Mouse (Mus musculus) lung, embryonic 15.5 days (tissue): ENCODE measurements around the gene Lca5. TPM values are rescaled to one million over a fixed set of nuclear protein-coding genes. Genes with fewer than 3 reads are reported as not detected.

ENCODE experiments used
- ATAC-seq: fragments of 200-750 bp; cut with Nextera tagmentation; 2 replicates; pipeline ENCODE4 v1.8.0; 2017; ENCODE audit warnings: moderate number of reproducible peaks, borderline replicate concordance; ENCODE audit not compliant: low FRiP score, low TSS enrichment; ENCODE audit errors: extremely low read depth
- H3K27ac ChIP-seq: fragments of 300-500 bp; sonication (generic); 2 replicates; pipeline ENCODE4 v1.5.1; 2015; ENCODE audit warnings: moderate library complexity, mild to moderate bottlenecking, inconsistent platforms
- H3K27me3 ChIP-seq: fragments of 300-500 bp; sonication (generic); 2 replicates; pipeline ENCODE4 v1.6.1; 2015; ENCODE audit warnings: inconsistent platforms
- H3K36me3 ChIP-seq: fragments of 300-500 bp; sonication (generic); 2 replicates; pipeline ENCODE4 v1.6.1; 2015; ENCODE audit warnings: inconsistent platforms
- H3K4me1 ChIP-seq: fragments of 300-500 bp; sonication (generic); 2 replicates; pipeline ENCODE4 v1.6.1; 2015; ENCODE audit warnings: inconsistent platforms
- H3K4me2 ChIP-seq: fragments of 300-500 bp; sonication (generic); 2 replicates; pipeline ENCODE4 v1.6.1; 2015; ENCODE audit warnings: inconsistent platforms, mild to moderate bottlenecking, moderate library complexity
- H3K4me3 ChIP-seq: fragments of 300-500 bp; sonication (generic); 2 replicates; pipeline ENCODE4 v1.5.1; 2015; ENCODE audit warnings: mild to moderate bottlenecking, inconsistent platforms
- H3K9ac ChIP-seq: fragments of 300-500 bp; sonication (generic); 2 replicates; pipeline ENCODE4 v1.6.1; 2015; ENCODE audit warnings: inconsistent platforms
- H3K9me3 ChIP-seq: fragments of 300-500 bp; sonication (generic); 2 replicates; pipeline ENCODE4 v1.6.1; 2016; ENCODE audit warnings: inconsistent platforms
- WGBS: fragments of 180-500 bp; shearing (Covaris S2); methylation state at CpG from one replicate; pipeline ENCODE4 v1.1.7; 2015; 5-methylcytosine and 5-hydroxymethylcytosine counted together
- polyA plus RNA-seq: library from polyadenylated mRNA; unstranded; fragments of >200 nt; fragmentation: Nextera tagmentation; extraction: Ambion mirVana; gene quantifications from 2 replicates; pipeline ENCODE4 v1.2.1, GENCODE M21; 2015

Lca5 gene
- polyA plus RNA-seq: 14.5 and 18.4 TPM in 2 replicates

GRCm38 (mm10) chr9:83440392-83441357 is at the start of gene Lca5:
TSS of gene Lca5 (minus strand) at chr9:83441127.
- no peaks in the 10 kb centered on the region for H3K36me3 ChIP-seq
- peaks cover 19% of the 10 kb centered on the region for H3K4me1 ChIP-seq
- peak within 1 kb of the TSS; percentile 63 for H3K4me2 ChIP-seq
- peak within 1 kb of the TSS; percentile 95 for H3K27ac ChIP-seq
- ATAC-seq: peak; percentile 99
- peak within 1 kb of the TSS; percentile 65 for H3K4me3 ChIP-seq
- H3K9ac ChIP-seq: peak within 1 kb of the TSS; percentile 53
- H3K9me3 ChIP-seq: no peaks in the 10 kb centered on the region
- WGBS: 2% methylated on average over 51 of the region's 57 CpGs
- H3K27me3 ChIP-seq: no peaks in the 10 kb centered on the region

GRCm38 (mm10) chr9:83488491-83489210 is 47.7 kb upstream of the Lca5 start:
- H3K4me1 ChIP-seq: peaks cover 5% of the 10 kb centered on the region; the same call in 1 of the 2 replicates
- 32% methylated on average over 15 of the region's 15 CpGs for WGBS
- H3K36me3 ChIP-seq: no peaks in the 10 kb centered on the region
- no peak overlapping the region for H3K27ac ChIP-seq
- H3K4me3 ChIP-seq: no peak overlapping the region
- no peak overlapping the region for H3K9ac ChIP-seq
- H3K4me2 ChIP-seq: peak overlapping the region; percentile 16; the same call in 1 of the 2 replicates
- no peaks in the 10 kb centered on the region for H3K27me3 ChIP-seq
- H3K9me3 ChIP-seq: no peaks in the 10 kb centered on the region
- no peak for ATAC-seq

DNA sequence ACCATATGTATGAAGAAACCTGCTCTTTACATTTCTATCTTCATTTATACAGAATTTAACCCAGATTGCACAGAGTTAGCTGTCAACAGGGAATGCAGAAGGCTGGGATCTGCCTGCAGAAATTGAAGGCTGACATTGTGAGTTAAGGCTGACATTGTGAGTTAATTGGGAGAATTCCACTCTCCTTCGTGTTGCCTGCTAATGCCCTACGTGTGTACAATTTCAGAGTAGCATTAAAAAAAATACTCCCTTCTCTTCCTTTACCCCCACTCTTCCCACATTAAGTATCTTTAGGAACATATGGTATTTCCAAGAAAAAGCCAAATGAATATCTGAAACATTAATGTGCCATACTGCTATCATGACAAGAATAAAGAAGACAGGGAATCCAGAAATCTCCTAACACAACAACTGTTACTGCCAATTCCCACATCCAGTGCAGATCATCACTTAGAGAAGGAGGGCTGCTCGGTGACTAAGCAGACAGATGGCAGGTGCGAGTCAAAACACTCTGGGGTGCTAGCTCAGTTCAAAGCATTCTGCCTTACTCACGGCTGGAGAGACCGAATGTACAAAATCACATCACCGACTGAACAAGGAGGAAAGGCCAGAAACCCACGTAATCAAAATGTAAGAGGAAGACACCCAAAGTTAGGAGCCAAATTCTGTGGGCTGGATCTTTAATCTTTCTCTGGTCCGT is 47.0 kb upstream of the Lca5 start:
- Histone ChIP-seq H3K4me2 (no peak overlapping the region), H3K36me3 (no peaks in the 10 kb centered on the region), H3K27me3 (no peaks in the 10 kb centered on the region), H3K27ac (no peak overlapping the region), H3K4me1 (peaks cover 6% of the 10 kb centered on the region; the same call in 1 of the 2 replicates), H3K4me3 (no peak overlapping the region), H3K9ac (no peak overlapping the region), H3K9me3 (no peaks in the 10 kb centered on the region)
- ATAC-seq: no peak
- 39% methylated on average over 9 of the region's 9 CpGs for WGBS

DNA sequence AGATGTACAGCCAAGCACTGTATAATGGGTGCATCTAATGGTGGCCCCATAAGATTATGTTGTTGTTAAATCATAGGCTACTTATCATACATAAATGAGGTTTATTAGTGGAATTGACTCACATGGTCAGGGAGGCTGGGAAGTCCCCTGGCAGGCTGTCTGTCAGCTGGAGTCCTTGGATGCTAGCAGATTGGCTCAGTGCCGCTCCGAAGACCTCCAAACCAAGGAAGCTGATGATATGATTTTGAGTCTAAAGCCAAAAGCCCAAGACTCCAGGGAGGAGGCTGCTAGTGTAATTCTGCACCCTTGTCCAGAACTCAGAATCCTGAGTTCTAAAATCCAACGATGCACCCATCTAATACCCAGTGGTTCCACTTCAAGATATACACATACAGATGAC is 45.0 kb upstream of the Lca5 start:
- Histone ChIP-seq H3K27ac (no peak overlapping the region), H3K4me1 (peaks cover 16% of the 10 kb centered on the region; the same call in 1 of the 2 replicates), H3K9ac (no peak overlapping the region), H3K4me3 (no peak overlapping the region), H3K9me3 (no peaks in the 10 kb centered on the region), H3K4me2 (no peak overlapping the region), H3K27me3 (no peaks in the 10 kb centered on the region), H3K36me3 (no peaks in the 10 kb centered on the region)
- 88% methylated on average over 3 of the region's 3 CpGs for WGBS
- ATAC-seq: no peak

- 97% methylated on average over 1 of the region's 1 CpGs for WGBS
- no peaks in the 10 kb centered on the region for H3K9me3 ChIP-seq
- H3K9ac ChIP-seq: no peak overlapping the region
- no peak overlapping the region for H3K4me2 ChIP-seq
- no peak overlapping the region for H3K27ac ChIP-seq
- no peak for ATAC-seq
- H3K36me3 ChIP-seq: no peaks in the 10 kb centered on the region
- peaks cover 16% of the 10 kb centered on the region; the same call in 1 of the 2 replicates for H3K4me1 ChIP-seq
- no peak overlapping the region for H3K4me3 ChIP-seq
- H3K27me3 ChIP-seq: no peaks in the 10 kb centered on the region
These were observed 44.4 kb upstream of the Lca5 start for GRCm38 (mm10) chr9:83485357-83485756.

- Histone ChIP-seq H3K4me1 (peaks cover 16% of the 10 kb centered on the region; the same call in 1 of the 2 replicates), H3K36me3 (no peaks in the 10 kb centered on the region), H3K27me3 (no peaks in the 10 kb centered on the region), H3K27ac (no peak overlapping the region), H3K4me3 (no peak overlapping the region), H3K9me3 (no peaks in the 10 kb centered on the region), H3K4me2 (no peak overlapping the region), H3K9ac (no peak overlapping the region)
- no peak for ATAC-seq
- WGBS: 71% methylated on average over 4 of the region's 4 CpGs
These were observed 42.5 kb upstream of the Lca5 start for GRCm38 (mm10) chr9:83483419-83483818.

DNA sequence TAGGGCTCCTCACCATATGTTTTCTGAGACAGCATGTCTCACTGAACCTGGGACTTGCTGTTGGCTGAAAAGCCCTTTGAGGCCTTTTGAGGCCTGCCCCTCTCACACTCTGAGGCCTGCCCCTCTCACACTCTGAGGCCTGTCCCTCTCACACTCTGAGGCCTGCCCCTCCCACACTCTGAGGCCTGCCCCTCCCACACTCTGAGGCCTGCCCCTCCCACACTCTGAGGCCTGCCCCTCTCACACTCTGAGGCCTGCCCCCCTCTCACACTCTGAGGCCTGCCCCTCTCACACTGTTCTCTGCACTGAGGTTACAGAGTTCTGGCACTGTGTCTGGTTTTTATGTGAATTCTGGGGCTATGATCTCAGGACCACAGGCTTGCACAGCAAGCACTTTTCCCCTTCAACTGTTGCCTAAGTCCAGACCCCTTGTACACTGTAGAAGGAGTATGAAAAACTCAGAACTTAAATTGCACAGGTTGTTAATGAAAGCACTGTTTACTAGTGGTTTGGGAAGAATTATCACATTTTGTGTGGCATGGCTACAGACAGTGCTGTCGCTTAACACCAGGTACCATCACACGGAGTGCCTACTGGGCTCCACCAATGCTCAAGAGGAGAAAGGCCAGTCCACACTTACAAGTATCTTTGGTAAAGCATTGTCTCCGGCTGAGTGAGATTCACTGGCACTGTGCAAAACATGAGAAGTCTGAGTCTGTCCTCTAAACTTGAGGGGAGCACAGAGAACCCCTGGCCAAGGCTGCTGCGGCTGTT is 41.4 kb upstream of the Lca5 start:
- no peak overlapping the region for H3K4me2 ChIP-seq
- H3K4me1 ChIP-seq: peaks cover 16% of the 10 kb centered on the region; the same call in 1 of the 2 replicates
- WGBS: 69% methylated on average over 4 of the region's 4 CpGs
- no peak overlapping the region for H3K4me3 ChIP-seq
- H3K36me3 ChIP-seq: no peaks in the 10 kb centered on the region
- no peak overlapping the region for H3K27ac ChIP-seq
- no peak overlapping the region for H3K9ac ChIP-seq
- no peaks in the 10 kb centered on the region for H3K9me3 ChIP-seq
- H3K27me3 ChIP-seq: no peaks in the 10 kb centered on the region
- peak; percentile 75 for ATAC-seq

DNA sequence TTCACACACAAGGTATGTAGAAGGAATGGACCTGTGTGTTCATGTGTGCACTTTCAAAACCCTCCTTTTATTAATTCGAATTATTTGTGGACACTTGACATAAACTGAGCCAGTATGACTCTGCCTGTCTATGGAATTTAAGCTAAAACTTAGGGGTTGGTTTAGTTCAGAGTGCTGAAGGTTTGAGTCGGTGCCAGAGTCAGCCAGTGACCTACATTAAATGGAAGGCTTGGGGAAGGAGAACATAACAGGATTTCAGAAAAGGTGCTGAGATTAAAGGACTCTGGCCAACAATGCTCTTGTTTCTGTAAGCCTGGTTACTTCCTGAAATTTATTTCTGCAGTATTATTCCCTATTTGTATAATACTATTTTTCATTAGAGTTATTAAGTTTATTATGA is 28.9 kb upstream of the Lca5 start:
- 57% methylated on average over 2 of the region's 2 CpGs for WGBS
- no peak for ATAC-seq

GRCm38 (mm10) chr9:83447771-83448170 is 6.8 kb upstream of the Lca5 start:
- Histone ChIP-seq H3K9me3 (no peaks in the 10 kb centered on the region), H3K27me3 (no peaks in the 10 kb centered on the region), H3K27ac (peak overlapping the region; percentile 37; the same call in 1 of the 2 replicates), H3K4me3 (peak overlapping the region; percentile 50), H3K4me2 (peak overlapping the region; percentile 80), H3K36me3 (no peaks in the 10 kb centered on the region), H3K4me1 (peaks cover 8% of the 10 kb centered on the region; the same call in 1 of the 2 replicates), H3K9ac (peak overlapping the region; percentile 47)
- ATAC-seq: peak; percentile 84
- WGBS: 1% methylated on average over 22 of the region's 22 CpGs

More for the DNA sequence above, 28.9 kb upstream of the Lca5 start:
- H3K4me1 ChIP-seq: no peaks in the 10 kb centered on the region
- H3K27ac ChIP-seq: no peak overlapping the region
- no peak overlapping the region for H3K4me3 ChIP-seq
- H3K27me3 ChIP-seq: no peaks in the 10 kb centered on the region
- no peak overlapping the region for H3K9ac ChIP-seq
- no peaks in the 10 kb centered on the region for H3K9me3 ChIP-seq
- H3K4me2 ChIP-seq: no peak overlapping the region
- H3K36me3 ChIP-seq: no peaks in the 10 kb centered on the region

DNA sequence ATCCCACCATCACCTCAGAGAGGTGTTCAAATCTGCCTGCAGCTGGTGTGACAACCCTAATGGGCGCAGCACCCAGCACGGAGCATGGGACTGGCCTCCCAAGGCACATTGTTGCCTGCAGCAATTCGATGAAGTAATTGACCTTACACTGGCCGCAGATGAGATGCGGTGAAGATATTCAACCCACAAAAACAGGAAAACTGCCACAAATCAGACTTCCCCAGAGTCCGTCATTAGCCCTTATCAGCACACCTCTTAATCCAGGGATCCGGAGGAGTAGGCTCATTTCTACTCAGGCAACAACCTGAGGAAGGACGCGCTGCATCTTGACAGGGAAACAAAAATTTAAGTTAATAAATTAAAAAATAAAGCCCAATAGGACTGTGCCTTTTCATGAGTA is 6.2 kb upstream of the Lca5 start:
- Histone ChIP-seq H3K36me3 (no peaks in the 10 kb centered on the region), H3K4me3 (peak overlapping the region; percentile 50), H3K27me3 (no peaks in the 10 kb centered on the region), H3K27ac (no peak overlapping the region), H3K9me3 (no peaks in the 10 kb centered on the region), H3K9ac (peak overlapping the region; percentile 47), H3K4me2 (peak overlapping the region; percentile 80), H3K4me1 (peaks cover 8% of the 10 kb centered on the region; the same call in 1 of the 2 replicates)
- 55% methylated on average over 9 of the region's 9 CpGs for WGBS
- no peak for ATAC-seq

- ATAC-seq: no peak
- peaks cover 19% of the 10 kb centered on the region for H3K4me1 ChIP-seq
- no peaks in the 10 kb centered on the region for H3K9me3 ChIP-seq
- H3K27me3 ChIP-seq: no peaks in the 10 kb centered on the region
- H3K4me2 ChIP-seq: no peak overlapping the region
- no peak overlapping the region for H3K4me3 ChIP-seq
- WGBS: 64% methylated on average over 5 of the region's 5 CpGs
- no peak overlapping the region for H3K9ac ChIP-seq
- H3K27ac ChIP-seq: no peak overlapping the region
- H3K36me3 ChIP-seq: no peaks in the 10 kb centered on the region
These were observed 3.3 kb downstream of the Lca5 start for GRCm38 (mm10) chr9:83437621-83438020.
